Mouse (Mus musculus) C2C12 (cell line): Measurements from ENCODE around the gene P2ry12. TPM values are rescaled to one million over a fixed set of nuclear protein-coding genes. Genes with fewer than 3 reads are reported as not detected.

Experiments
- H3K27me3 ChIP-seq: one replicate; pipeline ENCODE4 v1.6.1; 2011; ENCODE audit not compliant: control insufficient read depth, insufficient read depth, insufficient read length
- H3K36me3 ChIP-seq: one replicate; pipeline ENCODE4 v1.6.1; 2011; ENCODE audit not compliant: control insufficient read depth, insufficient read depth
- H3K4me3 ChIP-seq: one replicate; pipeline ENCODE4 v1.5.1; 2011; ENCODE audit warnings: mild to moderate bottlenecking, control low read depth; ENCODE audit not compliant: poor library complexity, insufficient read depth, severe bottlenecking
- H3K79me2 ChIP-seq: one replicate; pipeline ENCODE4 v1.6.1; 2011; ENCODE audit not compliant: control insufficient read depth, insufficient read depth
- H3K79me3 ChIP-seq: one replicate; pipeline ENCODE4 v1.6.1; 2011; ENCODE audit warnings: low read depth, control low read depth
- H3ac ChIP-seq: one replicate; pipeline ENCODE3; 2011; ENCODE audit warnings: low read depth; ENCODE audit not compliant: control insufficient read depth, insufficient read length
- CEBPB ChIP-seq: IDR thresholded peaks from one replicate; pipeline ENCODE4 v1.6.1; 2011; ENCODE audit warnings: low read depth, mild to moderate bottlenecking, control low read depth, moderate library complexity
- CTCF ChIP-seq: IDR thresholded peaks from one replicate; pipeline ENCODE4 v1.5.1; 2011; ENCODE audit not compliant: control insufficient read depth, insufficient read depth, insufficient read length
- FOSL1 ChIP-seq: IDR thresholded peaks from one replicate; pipeline ENCODE4 v1.8.0; 2011; ENCODE audit warnings: mild to moderate bottlenecking, low read length; ENCODE audit not compliant: poor library complexity, insufficient read depth, severe bottlenecking
- MAX ChIP-seq: IDR thresholded peaks from one replicate; pipeline ENCODE4 v1.6.1; 2011; ENCODE audit warnings: mild to moderate bottlenecking, control low read depth
- MYOD1 ChIP-seq: IDR thresholded peaks from one replicate; pipeline ENCODE4 v1.6.1; 2011; ENCODE audit warnings: low read depth; ENCODE audit not compliant: control insufficient read depth, insufficient read length
- MYOG ChIP-seq: IDR thresholded peaks from one replicate; pipeline ENCODE4 v1.6.1; 2011; ENCODE audit not compliant: control insufficient read depth, insufficient read length; ENCODE audit errors: extremely low read depth
- USF1 ChIP-seq: IDR thresholded peaks from one replicate; pipeline ENCODE4 v1.6.1; 2011; ENCODE audit warnings: low read depth, mild to moderate bottlenecking, control low read depth, moderate library complexity
- polyA plus RNA-seq: library from polyadenylated mRNA; unstranded; fragments of >200 nt; fragmentation: generic; extraction: Trizol; gene quantifications from one replicate; pipeline ENCODE4 v1.2.1, GENCODE M21; 2012; ENCODE audit warnings: missing spikeins

Gene P2ry12
- polyA plus RNA-seq, 1 experiment, result not detected

DNA sequence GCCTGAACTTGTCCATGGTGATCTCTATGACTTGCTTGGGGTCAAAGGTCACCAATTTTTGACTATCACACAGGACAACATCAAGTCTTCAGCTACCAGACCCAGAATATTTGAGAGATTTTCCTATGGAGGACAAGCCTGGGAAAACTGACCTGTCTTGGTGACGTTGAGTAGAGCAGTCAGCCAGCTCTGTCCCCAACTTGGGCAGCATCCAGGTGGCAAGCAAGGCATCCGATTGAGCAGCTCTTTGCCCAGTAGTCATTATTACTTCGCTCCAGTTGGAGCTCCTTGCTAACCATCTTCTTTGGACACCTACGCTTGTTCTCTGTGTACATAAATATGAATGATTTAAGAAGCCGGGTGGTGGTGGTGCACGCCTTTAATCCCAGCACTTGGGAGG, 8.1 kb upstream of the P2ry12 start:
- Histone ChIP-seq H3K79me3 (no peaks in the 10 kb centered on the region), H3K27me3 (no peaks in the 10 kb centered on the region), H3K79me2 (no peaks in the 10 kb centered on the region), H3K4me3 (no peak overlapping the region), H3ac (no peak overlapping the region), H3K36me3 (no peaks in the 10 kb centered on the region)
- TF ChIP-seq CTCF (no peak), CEBPB (no peak), MAX (no peak), MYOD1 (no peak), FOSL1 (no peak), USF1 (no peak), MYOG (no peak)

DNA sequence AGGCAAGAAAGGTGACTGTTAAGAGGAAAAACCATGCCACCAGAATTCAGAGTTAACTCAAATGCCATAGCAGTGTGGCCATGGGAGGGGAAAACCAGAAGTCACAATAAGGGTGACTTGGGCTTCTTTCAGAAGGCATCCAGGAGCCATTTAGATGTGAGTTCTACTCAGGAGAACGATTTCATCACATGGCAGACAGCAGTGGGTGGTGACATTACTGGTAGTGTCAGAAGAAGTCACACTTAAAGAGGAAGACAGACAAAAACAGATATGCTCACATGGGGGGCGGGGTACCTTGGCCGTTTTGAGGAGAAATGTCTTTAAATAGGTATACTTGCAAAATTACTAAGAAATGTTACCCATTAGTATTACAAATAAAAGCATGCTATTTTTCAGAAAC, 1.3 kb upstream of the P2ry12 start:
- H3K4me3 ChIP-seq, result no peak overlapping the region
- no peaks in the 10 kb centered on the region for H3K27me3 ChIP-seq
- no peaks in the 10 kb centered on the region for H3K36me3 ChIP-seq
- no peaks in the 10 kb centered on the region for H3K79me2 ChIP-seq
- TF ChIP-seq FOSL1 (no peak), MYOG (no peak), USF1 (no peak), MAX (no peak), CEBPB (no peak), MYOD1 (no peak), CTCF (no peak)
- no peak overlapping the region for H3ac ChIP-seq
- H3K79me3 ChIP-seq, result no peaks in the 10 kb centered on the region

DNA sequence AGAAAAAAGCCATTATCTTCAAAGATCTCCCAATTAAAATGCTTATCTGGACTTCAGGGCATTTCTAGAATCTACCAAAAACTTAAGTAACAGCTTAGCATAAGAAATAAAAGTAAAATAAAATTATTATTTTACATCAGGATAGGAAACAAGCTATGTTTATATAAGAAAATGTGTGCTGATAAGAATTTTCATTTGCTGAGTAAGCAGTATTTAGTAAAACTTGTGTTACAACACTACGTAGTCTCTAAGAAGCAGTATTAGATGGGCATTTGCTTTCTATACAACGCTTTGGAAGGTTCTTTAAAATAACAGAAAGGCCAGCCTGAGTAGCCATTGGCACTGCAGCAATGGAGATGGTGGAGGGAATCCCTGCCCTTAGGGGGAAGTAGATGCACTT, 746 bp upstream of the P2ry12 start:
- no peaks in the 10 kb centered on the region for H3K79me3 ChIP-seq
- TF ChIP-seq FOSL1, result no peak
- TF ChIP-seq MAX, result no peak
- TF ChIP-seq CEBPB, result no peak

DNA sequence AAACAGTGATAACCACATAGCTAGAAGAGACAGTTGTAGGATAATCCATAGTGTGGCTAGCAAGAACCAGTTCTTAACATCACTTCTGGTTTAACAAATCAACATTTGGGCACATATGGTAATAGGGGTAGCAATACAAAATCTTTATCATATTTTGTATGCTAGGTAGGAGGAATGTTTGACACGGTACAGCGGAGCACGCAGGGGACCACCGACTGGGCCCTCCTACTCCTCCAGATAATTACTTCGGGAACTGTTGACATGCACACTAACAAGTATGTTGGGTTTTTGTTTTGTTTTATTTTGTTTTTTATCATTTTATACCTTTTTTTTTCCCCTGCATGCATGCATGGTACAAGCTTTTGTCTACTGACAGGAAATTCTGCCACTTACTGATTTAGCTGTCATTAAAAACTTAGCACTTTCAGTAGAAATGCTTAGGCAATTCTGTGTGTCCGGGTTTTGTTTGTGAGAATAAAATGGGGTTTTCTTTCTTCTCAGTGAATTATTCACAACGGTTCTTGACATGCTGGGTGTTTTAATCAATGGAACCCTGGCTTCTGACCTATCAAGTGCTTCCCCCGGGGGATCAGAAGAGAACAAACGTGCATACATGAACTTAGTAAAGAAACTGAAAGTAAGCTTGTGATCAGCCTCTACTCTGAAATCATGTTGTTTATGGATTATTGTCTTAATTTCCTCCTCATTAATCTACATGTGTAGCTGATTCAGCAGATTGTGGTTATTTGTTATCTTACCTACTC, 780 bp downstream of the P2ry12 start:
- Histone ChIP-seq H3ac (no peak overlapping the region), H3K36me3 (no peaks in the 10 kb centered on the region), H3K79me2 (no peaks in the 10 kb centered on the region), H3K79me3 (no peaks in the 10 kb centered on the region), H3K4me3 (no peak overlapping the region), H3K27me3 (no peaks in the 10 kb centered on the region)
- TF ChIP-seq MAX, result no peak
- TF ChIP-seq USF1, result no peak
- no peak for TF ChIP-seq CTCF
- no peak for TF ChIP-seq FOSL1
- no peak for TF ChIP-seq MYOD1
- TF ChIP-seq MYOG, result no peak
- no peak for TF ChIP-seq CEBPB

More for the DNA sequence above, 746 bp upstream of the P2ry12 start:
- H3K79me2 ChIP-seq, result no peaks in the 10 kb centered on the region
- H3ac ChIP-seq, result no peak overlapping the region
- H3K36me3 ChIP-seq, result no peaks in the 10 kb centered on the region
- no peaks in the 10 kb centered on the region for H3K27me3 ChIP-seq
- no peak overlapping the region for H3K4me3 ChIP-seq

DNA sequence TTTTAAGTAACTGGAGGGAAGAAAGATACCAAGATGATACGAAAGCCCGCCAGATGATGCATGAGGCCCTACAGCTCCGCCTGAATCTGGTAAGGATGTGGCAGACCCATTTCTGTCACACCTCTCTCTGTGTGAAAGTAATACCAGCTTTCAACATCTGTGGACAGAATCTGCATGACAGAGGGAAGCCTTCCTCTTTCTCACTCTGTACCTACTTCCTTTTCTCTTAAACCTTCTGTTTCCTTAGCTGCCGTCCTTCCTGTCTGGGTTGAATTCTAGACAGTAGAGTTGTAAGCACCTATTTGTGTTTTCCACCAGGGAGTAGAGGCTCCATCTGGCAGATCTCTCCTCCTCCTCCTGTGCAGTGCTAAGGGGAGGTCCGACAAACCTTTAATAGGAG, 1.9 kb downstream of the P2ry12 start:
- no peak for TF ChIP-seq CTCF
- no peak for TF ChIP-seq CEBPB
- no peak for TF ChIP-seq FOSL1
- no peak for TF ChIP-seq MYOG
- H3K36me3 ChIP-seq, result no peaks in the 10 kb centered on the region
- H3K27me3 ChIP-seq, result no peaks in the 10 kb centered on the region
- H3K79me3 ChIP-seq, result no peaks in the 10 kb centered on the region
- H3K79me2 ChIP-seq, result no peaks in the 10 kb centered on the region
- no peak overlapping the region for H3K4me3 ChIP-seq
- no peak overlapping the region for H3ac ChIP-seq

DNA sequence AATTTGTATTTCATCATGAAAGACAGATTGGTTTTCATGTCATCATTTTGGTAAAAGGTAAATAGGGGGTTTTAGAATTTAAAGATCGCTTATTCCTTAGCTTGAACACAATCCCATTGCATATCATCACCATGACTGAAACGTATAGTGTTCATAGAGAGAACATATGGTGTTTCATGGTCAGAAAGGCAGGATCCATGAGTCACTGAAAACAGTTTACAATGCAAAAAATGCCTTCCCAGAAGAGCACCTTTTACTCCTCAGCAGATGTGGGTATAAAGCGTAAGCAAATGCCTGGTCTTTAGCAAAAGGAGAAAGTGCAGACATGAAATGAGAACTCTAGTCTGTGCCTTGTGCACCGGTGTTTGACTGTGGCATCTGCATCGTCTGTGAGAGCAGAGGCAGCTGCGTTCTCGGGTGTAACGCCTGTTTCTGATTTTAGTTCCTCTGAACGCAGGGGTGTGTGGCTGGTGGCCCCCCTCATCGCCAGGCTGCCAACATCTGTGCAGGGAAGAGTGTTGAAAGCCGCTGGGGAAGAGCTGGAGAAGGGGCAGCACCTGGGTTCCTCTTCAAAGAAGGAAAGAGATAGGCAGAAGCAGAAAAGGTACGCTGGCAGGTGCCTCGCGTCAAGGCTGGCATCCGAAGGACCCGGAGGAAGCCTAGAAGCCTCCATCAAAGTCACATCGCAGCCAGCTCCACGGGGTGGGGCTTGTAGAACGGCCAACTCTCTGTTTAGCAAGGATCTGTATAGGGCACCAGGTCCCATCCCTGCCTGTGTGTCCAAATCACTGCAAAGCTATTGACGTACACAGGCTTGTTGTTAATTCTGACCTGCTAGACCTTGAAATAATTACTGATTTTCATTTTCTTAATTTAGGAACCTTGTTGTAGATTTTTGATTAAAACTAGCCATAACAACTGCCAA, 4.7 kb downstream of the P2ry12 start:
- Histone ChIP-seq H3K27me3 (no peaks in the 10 kb centered on the region), H3ac (no peak overlapping the region), H3K36me3 (no peaks in the 10 kb centered on the region), H3K4me3 (no peak overlapping the region), H3K79me3 (no peaks in the 10 kb centered on the region), H3K79me2 (no peaks in the 10 kb centered on the region)
- TF ChIP-seq CTCF (no peak), CEBPB (no peak), FOSL1 (no peak), USF1 (no peak), MAX (no peak), MYOD1 (no peak), MYOG (no peak)
